Mouse (Mus musculus): ENCODE results near the gene Det1. TPM values are rescaled to one million over a fixed set of nuclear protein-coding genes. Genes with fewer than 3 reads are reported as not detected.

The Det1 gene
- polyA plus RNA-seq, 2 experiments = 6.3 to 6.9 TPM

GRCm38 (mm10) chr7:78883726-78884060 is 36.6 kb upstream of the Det1 start:
- Histone ChIP-seq H3K4me3 (ENCODE audit: insufficient read depth in 1 of 2, low read depth in 2 of 2, low read length in 2 of 2) (no peak overlapping the region), H3K4me1 (replicated peaks; ENCODE audit: control insufficient read depth in 2 of 2, insufficient read depth in 2 of 2, low read length in 1 of 2) (no peaks in the 10 kb centered on the region), H3K27me3 (ENCODE audit: control insufficient read depth, insufficient read depth, low read length) (peaks cover 46% of the 10 kb centered on the region), H3K36me3 (replicated peaks; ENCODE audit: control insufficient read depth, insufficient read depth, low read depth) (no peaks in the 10 kb centered on the region), H3K4me2 (ENCODE audit: low read depth) (no peak overlapping the region), H3K9ac (replicated peaks) (no peak overlapping the region), H3K9me3 (ENCODE audit: control insufficient read depth, low read length) (no peaks in the 10 kb centered on the region), H3K27ac (no peak overlapping the region)
- ATAC-seq (ENCODE audit: insufficient read depth) (no peak), DNase-seq (ENCODE audit: low read depth in 3 of 3, low spot score in 3 of 3) (no peak)
- TF ChIP-seq CTCF (IDR thresholded peaks at IDR 0.05; ENCODE audit: low read depth) = no peak
- TF ChIP-seq EP300 (IDR thresholded peaks at IDR 0.05; ENCODE audit: low read depth) = no peak
- WGBS (ENCODE audit: insufficient replicate concordance) = 13% methylated on average over 8 of the region's 8 CpGs

DNA sequence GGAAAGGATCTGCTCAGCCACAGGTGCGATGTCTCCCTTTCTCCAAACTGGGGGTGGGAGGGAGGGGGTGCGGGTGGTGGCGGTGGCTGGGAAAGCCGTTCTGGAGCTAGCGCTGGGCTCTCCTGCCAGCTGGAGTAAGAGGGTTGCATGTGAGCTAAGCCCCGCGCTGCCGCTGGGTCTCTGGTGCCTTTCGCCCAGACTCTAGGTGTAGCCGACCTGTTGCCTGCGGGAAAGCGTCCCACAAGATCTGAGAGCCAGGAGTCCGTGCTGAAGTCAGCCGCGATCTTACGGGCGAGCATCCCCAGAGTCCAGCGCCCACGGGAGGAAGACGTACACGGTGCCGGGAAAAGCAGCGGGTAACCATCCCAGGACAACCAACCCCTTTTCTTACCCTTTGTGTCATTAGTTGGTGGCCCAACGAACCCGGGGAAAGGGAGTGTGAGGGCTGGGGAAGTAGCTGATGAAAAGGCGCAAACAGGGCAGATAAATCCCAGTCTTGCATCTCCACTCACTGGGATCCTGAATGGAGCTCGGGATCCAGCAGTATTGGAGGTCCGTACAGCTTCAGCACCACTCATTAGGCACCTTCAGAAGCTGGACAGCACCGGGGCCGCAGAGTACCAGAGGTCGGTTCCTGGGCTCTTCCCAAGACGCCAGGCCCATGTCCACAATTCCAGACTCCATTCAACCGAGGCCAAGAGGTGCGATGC is 36.1 kb upstream of the Det1 start:
- WGBS (ENCODE audit: insufficient replicate concordance) = 4% methylated on average over 34 of the region's 34 CpGs
- no peak overlapping the region for H3K4me3 ChIP-seq (ENCODE audit: insufficient read depth in 1 of 2, low read depth in 2 of 2, low read length in 2 of 2)
- no peaks in the 10 kb centered on the region for H3K9me3 ChIP-seq (ENCODE audit: control insufficient read depth, low read length)
- no peak overlapping the region for H3K9ac ChIP-seq (replicated peaks)
- no peak overlapping the region for H3K4me2 ChIP-seq (ENCODE audit: low read depth)
- H3K4me1 ChIP-seq (replicated peaks; ENCODE audit: control insufficient read depth in 2 of 2, insufficient read depth in 2 of 2, low read length in 1 of 2) = no peaks in the 10 kb centered on the region
- no peaks in the 10 kb centered on the region for H3K36me3 ChIP-seq (replicated peaks; ENCODE audit: control insufficient read depth, insufficient read depth, low read depth)
- ATAC-seq (ENCODE audit: insufficient read depth) (no peak), DNase-seq (ENCODE audit: low read depth in 3 of 3, low spot score in 3 of 3) (no peak)
- no peak for TF ChIP-seq CTCF (IDR thresholded peaks at IDR 0.05; ENCODE audit: low read depth)
- no peak for TF ChIP-seq EP300 (IDR thresholded peaks at IDR 0.05; ENCODE audit: low read depth)
- no peak overlapping the region for H3K27ac ChIP-seq
- peaks cover 46% of the 10 kb centered on the region for H3K27me3 ChIP-seq (ENCODE audit: control insufficient read depth, insufficient read depth, low read length)

GRCm38 (mm10) chr7:78882469-78882837 is 35.4 kb upstream of the Det1 start:
- no peak for DNase-seq (ENCODE audit: low read depth in 3 of 3, low spot score in 3 of 3)
- TF ChIP-seq CTCF (IDR thresholded peaks at IDR 0.05; ENCODE audit: low read depth) (no peak), EP300 (IDR thresholded peaks at IDR 0.05; ENCODE audit: low read depth) (no peak)
- H3K36me3 ChIP-seq (replicated peaks; ENCODE audit: control insufficient read depth, insufficient read depth, low read depth) = no peaks in the 10 kb centered on the region
- WGBS (ENCODE audit: insufficient replicate concordance) = 2% methylated on average over 23 of the region's 23 CpGs
- ATAC-seq (ENCODE audit: insufficient read depth) = no peak
- H3K9ac ChIP-seq (replicated peaks) = no peak overlapping the region
- peaks cover 46% of the 10 kb centered on the region for H3K27me3 ChIP-seq (ENCODE audit: control insufficient read depth, insufficient read depth, low read length)
- no peaks in the 10 kb centered on the region for H3K4me1 ChIP-seq (replicated peaks; ENCODE audit: control insufficient read depth in 2 of 2, insufficient read depth in 2 of 2, low read length in 1 of 2)
- H3K9me3 ChIP-seq (ENCODE audit: control insufficient read depth, low read length) = no peaks in the 10 kb centered on the region
- H3K4me2 ChIP-seq (ENCODE audit: low read depth) = no peak overlapping the region
- H3K27ac ChIP-seq = no peak overlapping the region
- no peak overlapping the region for H3K4me3 ChIP-seq (ENCODE audit: insufficient read depth in 1 of 2, low read depth in 2 of 2, low read length in 2 of 2)

DNA sequence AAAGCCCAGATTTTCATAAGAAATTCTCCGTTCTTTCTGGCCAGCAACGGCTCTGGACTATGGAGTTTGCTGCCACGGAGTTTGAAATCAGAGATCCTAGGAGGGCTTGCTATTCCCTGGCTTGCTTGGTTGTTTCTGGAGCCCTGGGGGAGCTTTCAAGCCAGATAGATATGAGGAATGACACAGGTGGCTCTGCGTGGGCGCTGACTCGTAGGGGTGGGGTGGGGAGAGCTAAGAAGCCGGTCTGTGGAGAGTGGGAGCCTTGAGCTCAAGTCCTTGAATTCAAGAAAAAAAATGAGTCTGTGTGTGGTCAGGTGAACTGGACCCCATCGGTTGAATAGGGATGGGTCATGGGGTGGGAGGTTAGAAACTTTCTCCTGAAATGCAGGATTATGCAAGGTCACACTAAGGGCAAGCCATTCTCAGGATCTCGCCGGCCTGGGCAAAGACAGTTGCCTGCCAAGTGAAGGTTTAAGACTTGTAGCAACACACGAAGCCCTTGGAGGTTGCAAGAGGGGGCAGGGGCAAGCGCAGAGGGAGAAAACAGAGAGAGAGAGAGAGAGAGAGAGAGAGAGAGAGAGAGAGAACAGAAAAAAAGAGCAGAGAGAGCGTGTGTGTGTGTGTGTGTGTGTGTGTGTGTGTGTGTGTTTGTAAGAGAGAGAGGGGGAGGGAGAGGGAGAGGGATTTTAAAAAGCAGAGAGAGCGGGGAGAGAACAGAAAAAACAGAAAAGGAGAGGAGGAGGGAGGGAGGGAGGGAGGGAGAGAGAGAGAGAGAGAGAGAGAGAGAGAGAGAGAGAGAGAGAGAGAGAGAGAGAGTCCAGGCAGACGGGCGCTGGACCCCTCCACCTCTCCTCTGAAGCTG is 34.8 kb upstream of the Det1 start:
- peaks cover 46% of the 10 kb centered on the region for H3K27me3 ChIP-seq (ENCODE audit: control insufficient read depth, insufficient read depth, low read length)
- H3K9ac ChIP-seq (replicated peaks) = no peak overlapping the region
- ATAC-seq (ENCODE audit: insufficient read depth) = no peak
- no peak overlapping the region for H3K4me3 ChIP-seq (ENCODE audit: insufficient read depth in 1 of 2, low read depth in 2 of 2, low read length in 2 of 2)
- H3K9me3 ChIP-seq (ENCODE audit: control insufficient read depth, low read length) = no peaks in the 10 kb centered on the region
- no peak for TF ChIP-seq CTCF (IDR thresholded peaks at IDR 0.05; ENCODE audit: low read depth)
- TF ChIP-seq EP300 (IDR thresholded peaks at IDR 0.05; ENCODE audit: low read depth) = no peak
- no peak overlapping the region for H3K4me2 ChIP-seq (ENCODE audit: low read depth)
- H3K27ac ChIP-seq = no peak overlapping the region
- H3K4me1 ChIP-seq (replicated peaks; ENCODE audit: control insufficient read depth in 2 of 2, insufficient read depth in 2 of 2, low read length in 1 of 2) = no peaks in the 10 kb centered on the region
- whole genome bisulfite sequencing (ENCODE audit: insufficient replicate concordance) = 24% methylated on average over 15 of the region's 16 CpGs
- H3K36me3 ChIP-seq (replicated peaks; ENCODE audit: control insufficient read depth, insufficient read depth, low read depth) = no peaks in the 10 kb centered on the region
- no peak for DNase-seq (ENCODE audit: low read depth in 3 of 3, low spot score in 3 of 3)

- H3K36me3 ChIP-seq (replicated peaks; ENCODE audit: control insufficient read depth, insufficient read depth, low read depth) = no peaks in the 10 kb centered on the region
- H3K9me3 ChIP-seq (ENCODE audit: control insufficient read depth, low read length) = no peaks in the 10 kb centered on the region
- no peak overlapping the region for H3K4me2 ChIP-seq (ENCODE audit: low read depth)
- 63% methylated on average over 5 of the region's 5 CpGs for WGBS (ENCODE audit: insufficient replicate concordance)
- no peaks in the 10 kb centered on the region for H3K4me1 ChIP-seq (replicated peaks; ENCODE audit: control insufficient read depth in 2 of 2, insufficient read depth in 2 of 2, low read length in 1 of 2)
- H3K4me3 ChIP-seq (ENCODE audit: insufficient read depth in 1 of 2, low read depth in 2 of 2, low read length in 2 of 2) = no peak overlapping the region
- DNase-seq (ENCODE audit: low read depth in 3 of 3, low spot score in 3 of 3) (no peak), ATAC-seq (ENCODE audit: insufficient read depth) (no peak)
- no peaks in the 10 kb centered on the region; the same call in 1 of the 2 replicates for H3K27me3 ChIP-seq (ENCODE audit: control insufficient read depth, insufficient read depth, low read length)
- TF ChIP-seq CTCF (IDR thresholded peaks at IDR 0.05; ENCODE audit: low read depth) = no peak
- TF ChIP-seq EP300 (IDR thresholded peaks at IDR 0.05; ENCODE audit: low read depth) = no peak
- H3K27ac ChIP-seq = no peak overlapping the region
- no peak overlapping the region for H3K9ac ChIP-seq (replicated peaks)
These were observed 25.8 kb upstream of the Det1 start for GRCm38 (mm10) chr7:78872831-78873230.
